Mouse (Mus musculus) gastrocnemius, postnatal 10 days (tissue): Measurements from ENCODE around the gene Hras. TPM values are rescaled to one million over a fixed set of nuclear protein-coding genes. Genes with fewer than 3 reads are reported as not detected.

Source experiments
- DNase-seq: peaks from one replicate; pipeline ENCODE4 v3.0.0; 2021; ENCODE audit warnings: mixed read lengths
- microRNA-seq, 2 experiments: library from miRNA; unstranded; fragments of <30 nt; microRNA quantifications; one replicate each; pipeline ENCODE4 v1.2.0; 2021
- total RNA-seq, 2 experiments: library from RNA; stranded (reverse); gene quantifications; 2 replicates each; pipeline ENCODE4 v1.2.3; 2021

The Hras gene
- total RNA-seq, 2 experiments from 2014 or later: 205 to 240 TPM

DNA sequence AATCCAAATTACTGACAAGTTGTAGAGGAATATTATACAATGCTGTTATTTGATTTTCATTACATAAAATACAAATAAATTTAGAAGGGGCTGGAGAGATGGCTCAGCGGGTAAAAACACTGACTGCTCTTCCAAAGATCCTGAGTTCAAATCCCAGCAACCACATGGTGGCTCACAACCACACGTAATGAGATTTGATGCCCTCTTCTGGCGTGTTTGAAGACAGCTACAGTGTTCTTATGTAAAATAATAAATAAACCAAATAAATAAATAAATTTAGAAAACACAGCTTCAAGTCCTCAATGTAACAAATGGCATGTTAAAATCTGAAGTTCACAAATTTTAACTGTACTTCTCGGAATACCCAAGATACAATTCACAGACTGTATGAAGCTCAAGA lies 18.7 kb downstream of the Hras start:
- no peak for DNase-seq

- no peak for DNase-seq
Observed at GRCm38 (mm10) chr7:141173323-141173850, 20.4 kb downstream of the Hras start.

GRCm38 (mm10) chr7:141172116-141173006 lies 21.4 kb downstream of the Hras start, which contains the start of gene Rnh1:
Gene Rnh1 (minus strand): TSS chr7:141172857.
- DNase-seq: peak; percentile 85

DNA sequence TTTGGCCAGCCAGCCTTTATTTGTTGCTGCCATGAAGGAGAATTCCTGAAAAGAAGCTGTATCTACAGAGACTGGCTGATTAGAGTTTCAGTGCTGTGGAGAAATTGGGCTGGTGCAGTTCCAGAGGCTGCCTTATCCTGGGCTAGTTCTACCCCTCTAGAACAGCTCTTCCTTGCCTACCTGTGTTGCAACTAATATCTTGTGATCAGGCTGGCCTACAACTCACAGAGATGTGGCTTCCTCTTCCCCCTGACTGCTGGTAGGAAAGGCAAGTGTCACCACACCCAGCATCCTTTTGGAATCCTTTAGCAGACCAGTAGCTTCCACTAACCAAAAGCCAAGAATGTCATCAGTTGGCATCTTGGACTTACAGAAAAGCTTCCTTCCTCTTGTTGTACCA lies 23.9 kb downstream of the Hras start:
- DNase-seq: no peak

GRCm38 (mm10) chr7:141169300-141169699 lies 24.5 kb downstream of the Hras start:
- no peak for DNase-seq

DNA sequence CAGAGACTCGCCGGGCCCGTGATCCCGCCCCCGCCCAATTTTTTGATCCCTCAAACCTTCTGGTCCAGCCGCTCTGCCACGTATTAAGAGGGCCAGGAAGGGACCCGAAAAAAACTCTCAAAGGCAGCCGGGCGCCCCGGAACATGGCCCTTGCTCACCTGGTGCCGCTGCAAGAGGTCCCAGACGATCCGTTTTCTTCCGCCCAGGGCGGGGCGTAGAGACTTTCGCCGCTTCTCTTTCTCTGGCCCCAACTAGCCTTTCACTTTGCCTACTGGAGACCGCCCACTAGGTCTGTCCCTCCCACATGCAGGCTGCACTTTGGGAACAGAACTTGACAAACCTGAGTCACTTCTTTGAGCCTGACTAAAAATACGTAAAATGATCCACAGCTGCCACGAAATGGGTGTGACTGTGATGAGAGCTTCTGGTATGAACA lies 25.3 kb downstream of the Hras start:
- peak; percentile 52 for DNase-seq

DNA sequence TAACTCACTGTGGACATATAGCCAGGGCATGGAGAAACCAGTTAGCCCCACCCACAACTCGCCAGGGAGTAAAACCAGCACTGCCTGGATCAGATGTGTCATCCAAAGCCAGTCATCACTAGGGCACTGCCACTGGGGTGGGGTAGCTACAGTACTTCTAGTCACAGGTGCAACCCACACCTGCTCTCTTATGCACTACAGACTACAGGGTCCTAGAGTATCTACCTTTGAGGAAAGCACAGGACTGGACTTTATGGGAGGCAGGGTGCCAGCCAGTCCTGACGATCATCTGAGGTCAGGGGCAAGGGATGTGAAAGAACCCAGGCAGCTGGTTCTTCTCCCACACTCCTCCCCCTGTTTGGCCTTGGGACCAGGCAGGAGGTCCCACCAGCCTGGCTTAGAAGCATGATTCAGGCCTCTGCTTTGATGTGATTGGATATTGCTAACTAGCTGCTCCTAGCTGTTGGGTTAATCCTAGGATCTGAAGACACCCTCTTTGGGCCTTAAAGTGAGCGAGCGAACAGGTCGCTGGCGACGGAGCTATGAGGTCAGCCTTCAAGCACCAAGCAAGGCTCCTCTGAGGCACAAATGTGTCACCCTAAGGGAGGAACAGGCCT lies 25.8 kb downstream of the Hras start:
- DNase-seq: peak; percentile 46

DNA sequence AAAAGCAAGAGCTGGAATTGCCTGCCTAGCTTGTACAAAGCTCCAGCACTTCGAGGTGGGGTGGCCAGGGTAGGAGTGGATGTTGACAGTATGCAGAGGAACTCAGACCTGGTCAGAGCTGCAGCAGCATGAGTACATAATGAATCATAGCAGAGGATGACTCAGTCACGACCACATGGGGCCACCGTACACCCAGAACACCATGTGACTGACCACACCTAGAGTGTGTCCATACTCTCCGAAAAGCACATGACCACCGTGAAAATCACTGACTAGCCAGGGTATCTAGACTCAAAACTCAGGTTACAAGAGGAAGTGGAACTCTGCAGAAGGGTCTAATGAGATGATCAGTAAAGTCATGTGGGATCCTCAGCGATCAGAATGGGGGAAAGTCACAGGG lies 29.0 kb downstream of the Hras start:
- DNase-seq: no peak

DNA sequence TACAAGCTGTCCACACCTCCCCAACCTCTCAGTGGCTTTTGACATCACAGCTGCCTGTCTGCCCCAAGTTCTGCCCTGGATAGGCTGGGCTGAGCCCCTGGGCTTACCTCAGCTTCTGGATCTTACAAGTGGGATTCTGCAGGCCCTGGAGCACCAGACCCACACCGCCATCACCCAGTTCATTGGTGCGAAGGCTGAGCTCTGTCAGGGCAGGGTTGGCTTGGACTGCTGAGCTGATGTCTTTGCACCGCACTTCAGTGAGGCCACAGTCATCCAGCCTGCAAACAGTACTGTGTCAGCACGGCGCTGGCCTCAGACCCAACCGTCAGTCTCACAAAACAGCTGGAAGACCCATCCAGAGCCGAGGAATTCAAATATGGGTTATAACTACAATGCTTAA lies 29.4 kb downstream of the Hras start:
- no peak for DNase-seq

- DNase-seq: no peak
Observed at GRCm38 (mm10) chr7:141155362-141155761, 38.4 kb downstream of the Hras start.

- no peak for DNase-seq
Observed at GRCm38 (mm10) chr7:141148639-141149038, 45.2 kb downstream of the Hras start.

GRCm38 (mm10) chr7:141147044-141147443 lies 46.8 kb downstream of the Hras start:
- no peak for DNase-seq

GRCm38 (mm10) chr7:141146043-141146595 lies 47.7 kb downstream of the Hras start:
- DNase-seq: no peak

GRCm38 (mm10) chr7:141145403-141145802 lies 48.4 kb downstream of the Hras start:
- no peak for DNase-seq

- DNase-seq: no peak
Observed at GRCm38 (mm10) chr7:141144650-141145049, 49.2 kb downstream of the Hras start.

DNA sequence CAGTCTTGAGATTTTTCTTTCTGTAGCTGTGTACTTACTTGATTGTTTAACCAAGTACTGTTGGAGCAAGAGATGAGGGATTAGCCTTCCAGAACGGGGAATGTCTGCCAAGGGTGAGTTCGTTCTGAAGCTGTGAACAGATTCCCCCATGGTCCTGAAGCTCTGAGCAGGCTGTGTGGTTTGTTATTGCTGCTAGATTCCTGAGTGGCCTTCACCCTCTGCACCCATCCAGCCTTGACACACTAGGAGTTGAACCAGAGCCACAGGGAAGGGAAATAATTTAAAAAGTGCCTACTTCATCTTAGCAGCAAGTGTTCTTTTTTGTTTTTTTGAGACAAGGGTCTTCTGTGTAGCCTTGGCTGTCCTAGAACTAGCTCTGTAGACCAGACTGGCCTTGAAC lies 49.9 kb downstream of the Hras start:
- DNase-seq: no peak

GRCm38 (mm10) chr7:141143112-141143511 lies 50.7 kb downstream of the Hras start:
- peak; percentile 57 for DNase-seq

DNA sequence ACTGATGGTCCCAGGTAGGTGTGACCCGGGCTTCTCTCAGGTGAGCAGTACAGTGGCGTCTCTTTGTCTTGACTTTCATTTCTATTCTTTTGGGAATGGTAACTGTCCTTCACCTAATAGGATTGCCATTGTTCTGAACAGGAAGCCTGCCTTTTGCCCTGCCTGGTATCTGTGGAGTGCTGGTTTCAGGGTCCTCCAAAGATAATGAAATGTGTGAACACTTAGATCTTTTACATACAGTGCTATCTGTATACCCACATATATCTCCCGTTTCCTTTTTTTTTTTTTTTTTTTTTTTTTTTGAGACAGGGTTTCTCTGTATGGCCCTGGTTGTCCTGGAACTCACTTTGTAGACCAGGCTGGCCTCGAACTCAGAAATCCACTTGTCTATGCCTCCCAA lies 52.5 kb downstream of the Hras start:
- no peak for DNase-seq

Small RNAs within 50 kb of the gene (microRNA-seq; reads per million reads assigned to microRNA genes)
- gene Mir210: 102 to 124 reads per million in 2 experiments

Other genes starting within 250 kb of the Hras start
- gene Ifitm5, start 243.7 kb downstream of the Hras start, total RNA-seq: 1 to 10 TPM in 1 of 2 experiments, under 1 TPM in 1; 0.54 to 6.9 TPM
- gene Gm45717, start 238.1 kb downstream of the Hras start, total RNA-seq: not detected
- 100 to 1,000 TPM; 142 to 180 TPM for gene Ifitm2, start 238.0 kb downstream of the Hras start, total RNA-seq
- 1 to 10 TPM; 2.1 to 3.7 TPM for gene Ifitm1, start 226.8 kb downstream of the Hras start, total RNA-seq
- gene Ifitm3, start 183.2 kb downstream of the Hras start, total RNA-seq: 10 to 100 TPM; 54.7 to 70.0 TPM
- under 1 TPM; 0.49 to 0.84 TPM for gene Ifitm6, start 176.1 kb downstream of the Hras start, total RNA-seq
- not detected for gene Gm17387, start 164.9 kb downstream of the Hras start, total RNA-seq
- gene B4galnt4, start 132.9 kb downstream of the Hras start, total RNA-seq: under 1 TPM; 0.11 to 0.38 TPM
- gene Pkp3, start 115.8 kb downstream of the Hras start, total RNA-seq: not detected
- 1 to 10 TPM; 2.4 to 2.6 TPM for gene Sigirr, start 93.4 kb downstream of the Hras start, total RNA-seq
- gene Ano9, start 76.2 kb downstream of the Hras start, total RNA-seq: not detected
- 10 to 100 TPM; 16.8 to 18.0 TPM for gene Ptdss2, start 71.6 kb downstream of the Hras start, total RNA-seq
- 10 to 100 TPM; 52.9 to 56.0 TPM for gene Rnh1, start 21.1 kb downstream of the Hras start, total RNA-seq
- 1 to 10 TPM; 2.7 to 3.2 TPM for gene Lrrc56, start 152 bp upstream of the Hras start, total RNA-seq
- not detected for gene Lmntd2, start 20.1 kb upstream of the Hras start, total RNA-seq
- 1 to 10 TPM; 2.1 to 2.8 TPM for gene Rassf7, start 21.9 kb upstream of the Hras start, total RNA-seq
- gene Phrf1, start 34.8 kb upstream of the Hras start, total RNA-seq: 10 to 100 TPM; 29.8 to 37.0 TPM
- gene Irf7, start 72.5 kb upstream of the Hras start, total RNA-seq: 1 to 10 TPM in 1 of 2 experiments, under 1 TPM in 1; 0.59 to 1.2 TPM
- gene Cdhr5, start 82.8 kb upstream of the Hras start, total RNA-seq: 1 to 10 TPM; 1.0 to 1.1 TPM
- gene Sct, start 85.1 kb upstream of the Hras start, total RNA-seq: 1 to 10 TPM in 1 of 2 experiments, under 1 TPM in 1; 0.99 to 2.5 TPM
- gene Drd4, start 98.0 kb upstream of the Hras start, total RNA-seq: under 1 TPM; 0.70 to 0.99 TPM
- 10 to 100 TPM; 24.6 to 28.7 TPM for gene Deaf1, start 133.7 kb upstream of the Hras start, total RNA-seq
- gene Tmem80, start 133.7 kb upstream of the Hras start, total RNA-seq: 10 to 100 TPM; 12.1 to 12.8 TPM
- gene Eps8l2, start 144.9 kb upstream of the Hras start, total RNA-seq: 1 to 10 TPM; 1.5 to 2.3 TPM
- 100 to 1,000 TPM; 110 to 111 TPM for gene Taldo1, start 198.2 kb upstream of the Hras start, total RNA-seq
- gene Gatd1, start 220.1 kb upstream of the Hras start, total RNA-seq: 10 to 100 TPM; 12.1 to 13.5 TPM
- 1 to 10 TPM in 1 of 2 experiments, under 1 TPM in 1; 0.66 to 1.4 TPM for gene Cend1, start 235.5 kb upstream of the Hras start, total RNA-seq
- gene Slc25a22, start 243.9 kb upstream of the Hras start, total RNA-seq: 10 to 100 TPM; 14.5 to 25.7 TPM